Mouse (Mus musculus): ENCODE results near the gene Hspa1a. TPM values are rescaled to one million over a fixed set of nuclear protein-coding genes. Genes with fewer than 3 reads are reported as not detected.

Hspa1a gene
- total RNA-seq, 2 experiments from 2014 or later = 2.9 to 7.7 TPM

DNA sequence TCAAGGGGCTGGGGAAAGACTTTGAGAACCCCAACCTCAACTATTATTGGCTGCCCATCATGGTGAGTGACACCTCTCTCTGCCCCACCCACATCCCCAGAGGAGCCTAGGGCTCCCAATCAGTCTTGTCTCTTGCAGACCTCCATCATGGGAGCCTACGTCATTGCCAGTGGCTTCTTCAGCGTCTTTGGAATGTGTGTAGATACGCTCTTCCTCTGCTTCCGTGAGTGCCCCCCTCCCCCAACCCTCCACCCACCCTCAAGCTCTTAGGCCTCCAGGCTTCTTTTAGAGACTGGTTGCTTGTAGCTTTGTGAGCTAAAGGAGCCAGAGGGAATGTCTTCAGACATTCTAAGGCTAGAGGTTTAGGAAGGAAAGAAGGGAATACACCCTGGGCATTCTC, 43.1 kb downstream of the Hspa1a start:
- intact Hi-C loops (cut with DNase I) = no loop called here
- DNase-seq (ENCODE audit: low spot score) = no peak

DNA sequence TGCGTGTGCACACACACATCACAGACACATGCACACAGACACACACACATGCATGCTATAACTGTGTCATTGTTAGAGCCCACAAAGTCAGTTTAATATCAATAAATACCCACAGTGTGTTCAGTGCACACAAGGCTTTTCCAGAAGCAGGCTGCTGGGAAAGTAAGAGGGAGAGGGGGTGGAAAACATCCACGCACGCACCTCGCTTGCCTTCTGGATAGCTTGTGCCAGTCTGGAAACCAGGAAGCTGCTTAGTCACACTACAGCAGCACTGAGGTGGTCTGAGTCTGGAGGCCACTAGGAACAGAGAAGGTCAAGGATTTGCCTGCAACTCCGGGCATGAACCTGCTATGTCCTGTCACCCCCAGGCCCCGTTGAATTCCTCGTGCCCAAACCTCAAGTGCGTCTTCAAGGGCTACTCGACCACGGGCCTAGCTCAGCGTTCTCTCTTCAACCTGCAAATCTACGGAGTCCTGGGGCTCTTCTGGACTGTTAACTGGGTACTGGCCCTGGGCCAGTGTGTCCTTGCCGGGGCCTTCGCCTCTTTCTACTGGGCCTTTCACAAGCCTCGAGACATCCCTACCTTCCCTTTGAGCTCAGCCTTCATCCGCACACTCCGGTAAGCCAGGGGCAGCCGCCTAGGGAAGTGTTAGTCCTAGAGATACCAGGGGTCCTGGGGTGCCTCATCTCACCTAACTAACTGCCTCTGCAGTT, 44.5 kb downstream of the Hspa1a start:
- DNase-seq (ENCODE audit: low spot score) = no peak
- intact Hi-C loops (cut with DNase I) = no loop called here

DNA sequence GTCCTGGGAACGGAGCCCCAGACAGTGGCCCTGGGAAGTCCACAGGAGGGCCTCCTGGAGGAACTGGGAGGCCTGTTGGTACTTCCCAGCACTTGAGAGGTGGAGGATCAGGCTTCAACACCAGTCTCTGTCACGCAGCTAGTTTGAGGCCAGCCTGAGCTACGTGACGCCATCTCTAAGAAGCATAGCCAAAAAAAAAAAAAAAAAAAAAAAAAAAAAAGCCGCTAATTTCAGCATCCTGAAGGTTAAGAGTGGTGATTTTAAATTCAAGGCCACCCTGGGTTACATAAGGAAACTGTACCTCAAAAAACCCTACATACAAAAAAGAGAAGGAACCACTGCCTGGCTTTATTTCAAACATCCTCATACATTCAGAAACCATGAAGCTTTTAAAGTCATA, 47.7 kb downstream of the Hspa1a start:
- intact Hi-C loops (cut with DNase I) = no loop called here
- no peak for DNase-seq (ENCODE audit: low spot score)

DNA sequence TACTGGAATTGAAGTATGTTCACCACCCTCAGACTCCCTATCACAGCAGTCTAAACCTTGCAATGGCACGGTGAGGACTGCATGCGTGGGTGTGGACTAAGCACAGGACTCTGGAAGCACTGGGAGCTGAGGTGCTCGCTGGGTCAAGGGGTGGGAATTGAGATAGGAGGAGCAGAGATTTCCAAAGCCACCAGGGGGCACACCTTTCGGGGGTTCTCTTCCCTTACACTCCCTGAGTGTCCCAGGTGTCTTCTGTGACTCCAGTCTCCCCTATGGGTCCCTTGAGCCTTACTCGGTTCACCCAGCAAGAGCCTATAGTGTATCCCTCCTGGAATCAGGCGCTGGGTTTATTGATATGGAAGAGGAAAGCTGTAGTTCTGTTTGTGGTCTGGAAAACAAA, 49.0 kb downstream of the Hspa1a start:
- intact Hi-C loops (cut with DNase I) = no loop called here
- DNase-seq (ENCODE audit: low spot score) = no peak

Other genes with a start within 250 kb of the Hspa1a start
- gene C4b, start 228.3 kb downstream of the Hspa1a start, total RNA-seq (2021) = 10 to 100 TPM; 15.0 to 23.3 TPM
- gene Cyp21a1, start 167.6 kb downstream of the Hspa1a start, total RNA-seq (2021) = not detected
- 10 to 100 TPM in 1 of 2 experiments, 1 to 10 TPM in 1; 9.4 to 12.7 TPM for gene Stk19, start 135.2 kb downstream of the Hspa1a start, total RNA-seq (2021)
- 10 to 100 TPM; 11.1 to 11.6 TPM for gene Dxo, start 135.1 kb downstream of the Hspa1a start, total RNA-seq (2021)
- gene Skiv2l, start 121.9 kb downstream of the Hspa1a start, total RNA-seq (2021) = 10 to 100 TPM; 18.4 to 22.6 TPM
- 10 to 100 TPM; 15.5 to 16.7 TPM for gene Nelfe, start 121.8 kb downstream of the Hspa1a start, total RNA-seq (2021)
- gene Cfb, start 109.6 kb downstream of the Hspa1a start, total RNA-seq (2021) = 1 to 10 TPM; 2.8 to 6.0 TPM
- gene Zbtb12, start 92.7 kb downstream of the Hspa1a start, total RNA-seq (2021) = 1 to 10 TPM; 6.4 to 7.4 TPM
- under 1 TPM in 1 of 2 experiments, not detected in 1; 0.08 TPM for gene Gm20547, start 90.1 kb downstream of the Hspa1a start, total RNA-seq (2021)
- gene C2, start 73.9 kb downstream of the Hspa1a start, total RNA-seq (2021) = 1 to 10 TPM; 2.8 to 4.1 TPM
- 10 to 100 TPM; 37.6 to 39.1 TPM for gene Ehmt2, start 73.7 kb downstream of the Hspa1a start, total RNA-seq (2021)
- gene Slc44a4, start 57.7 kb downstream of the Hspa1a start, total RNA-seq (2021) = not detected
- 10 to 100 TPM; 12.7 to 14.1 TPM for gene Neu1, start 40.9 kb downstream of the Hspa1a start, total RNA-seq (2021)
- gene Hspa1b, start 12.9 kb downstream of the Hspa1a start, total RNA-seq (2021) = 1 to 10 TPM; 1.9 to 6.9 TPM
- gene Gm20481, start 2.2 kb downstream of the Hspa1a start, total RNA-seq (2021) = not detected
- gene Hspa1l, start 547 bp upstream of the Hspa1a start, total RNA-seq (2021) = 1 to 10 TPM; 6.9 to 8.1 TPM
- 10 to 100 TPM; 19.0 to 19.1 TPM for gene Lsm2, start 9.7 kb upstream of the Hspa1a start, total RNA-seq (2021)
- gene Vars, start 28.8 kb upstream of the Hspa1a start, total RNA-seq (2021) = 10 to 100 TPM; 25.7 to 26.9 TPM
- 1 to 10 TPM; 7.3 to 7.7 TPM for gene Vwa7, start 44.4 kb upstream of the Hspa1a start, total RNA-seq (2021)
- gene Sapcd1, start 55.9 kb upstream of the Hspa1a start, total RNA-seq (2021) = not detected
- 1 to 10 TPM in 1 of 2 experiments, under 1 TPM in 1; 0.57 to 1.3 TPM for gene Msh5, start 74.6 kb upstream of the Hspa1a start, total RNA-seq (2021)
- gene Clic1, start 77.8 kb upstream of the Hspa1a start, total RNA-seq (2021) = 10 to 100 TPM; 40.0 to 46.1 TPM
- 10 to 100 TPM; 27.7 to 31.3 TPM for gene Ddah2, start 86.9 kb upstream of the Hspa1a start, total RNA-seq (2021)
- gene Ly6g6c, start 93.2 kb upstream of the Hspa1a start, total RNA-seq (2021) = not detected
- gene Mpig6b, start 94.0 kb upstream of the Hspa1a start, total RNA-seq (2021) = under 1 TPM; 0.18 to 0.87 TPM
- gene Ly6g6e, start 104.7 kb upstream of the Hspa1a start, total RNA-seq (2021) = not detected
- under 1 TPM; 0.53 to 0.78 TPM for gene Ly6g6d, start 105.9 kb upstream of the Hspa1a start, total RNA-seq (2021)
- gene Ly6g6f, start 113.5 kb upstream of the Hspa1a start, total RNA-seq (2021) = not detected
- gene Abhd16a, start 117.1 kb upstream of the Hspa1a start, total RNA-seq (2021) = 10 to 100 TPM; 47.9 to 57.5 TPM
- gene Ly6g5c, start 136.1 kb upstream of the Hspa1a start, total RNA-seq (2021) = not detected
- gene Ly6g5b, start 143.3 kb upstream of the Hspa1a start, total RNA-seq (2021) = under 1 TPM in 1 of 2 experiments, not detected in 1; 0.36 TPM
- 1 to 10 TPM; 6.3 to 9.5 TPM for gene Gpank1, start 149.3 kb upstream of the Hspa1a start, total RNA-seq (2021)
- gene Csnk2b, start 149.9 kb upstream of the Hspa1a start, total RNA-seq (2021) = 100 to 1,000 TPM; 155 to 167 TPM
- 10 to 100 TPM; 27.0 to 27.1 TPM for gene D17H6S53E, start 154.2 kb upstream of the Hspa1a start, total RNA-seq (2021)
- gene Apom, start 159.9 kb upstream of the Hspa1a start, total RNA-seq (2021) = not detected
- 100 to 1,000 TPM; 222 to 232 TPM for gene Bag6, start 163.0 kb upstream of the Hspa1a start, total RNA-seq (2021)
- gene Prrc2a, start 192.7 kb upstream of the Hspa1a start, total RNA-seq (2021) = 100 to 1,000 TPM; 135 to 143 TPM
- 1 to 10 TPM; 2.3 to 3.5 TPM for gene Aif1, start 203.9 kb upstream of the Hspa1a start, total RNA-seq (2021)
- 1 to 10 TPM; 2.7 to 5.3 TPM for gene Lst1, start 216.3 kb upstream of the Hspa1a start, total RNA-seq (2021)
- 1 to 10 TPM; 1.4 to 1.8 TPM for gene Ltb, start 222.3 kb upstream of the Hspa1a start, total RNA-seq (2021)
- gene Tnf, start 229.9 kb upstream of the Hspa1a start, total RNA-seq (2021) = under 1 TPM; 0.56 to 0.60 TPM
- gene Lta, start 233.2 kb upstream of the Hspa1a start, total RNA-seq (2021) = not detected
- under 1 TPM; 0.50 to 0.65 TPM for gene Gm16181, start 248.7 kb upstream of the Hspa1a start, total RNA-seq (2021)

All from heart, postnatal 25 days (tissue).